Mouse (Mus musculus) thymus, adult 2 months (tissue): ENCODE results near the gene Gm17304.

ENCODE experiments used
- CTCF ChIP-seq: fragments of 200-500 bp; IDR thresholded peaks from 2 replicates; pipeline ENCODE4 v1.5.1; 2012; ENCODE audit warnings: mild to moderate bottlenecking, control low read depth, low read length, moderate library complexity, borderline replicate concordance; ENCODE audit not compliant: control insufficient read depth, poor library complexity, insufficient read depth; ENCODE audit errors: extremely low read depth
- POLR2A ChIP-seq: fragments of 200-500 bp; IDR thresholded peaks from 2 replicates; pipeline ENCODE4 v1.6.1; 2012; ENCODE audit warnings: mild to moderate bottlenecking, low read length, control low read depth, moderate library complexity; ENCODE audit not compliant: control insufficient read depth, poor library complexity, insufficient read depth; ENCODE audit errors: extremely low read depth

DNA sequence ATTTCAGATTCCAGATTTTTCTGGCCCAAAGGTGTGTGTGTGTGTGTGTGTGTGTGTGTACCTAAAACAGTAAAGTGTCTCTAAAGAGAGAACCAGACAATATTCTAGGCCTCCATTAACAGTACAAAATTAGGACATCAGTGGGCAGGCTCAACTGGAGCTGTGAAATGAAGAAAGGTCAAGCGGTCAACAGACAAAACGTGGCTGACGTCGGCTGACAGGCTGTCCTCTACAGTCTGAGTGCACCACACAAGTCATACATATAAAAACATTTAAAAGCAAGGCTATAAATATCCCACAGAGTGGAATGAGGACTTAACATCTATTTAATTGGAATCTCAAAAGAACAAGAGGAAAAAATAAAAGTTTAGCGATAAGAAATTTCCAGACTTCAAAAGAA lies 1.8 kb upstream of the Gm17304 start:
- TF ChIP-seq CTCF (no peak), POLR2A (no peak)
